In the genomic region with DNA sequence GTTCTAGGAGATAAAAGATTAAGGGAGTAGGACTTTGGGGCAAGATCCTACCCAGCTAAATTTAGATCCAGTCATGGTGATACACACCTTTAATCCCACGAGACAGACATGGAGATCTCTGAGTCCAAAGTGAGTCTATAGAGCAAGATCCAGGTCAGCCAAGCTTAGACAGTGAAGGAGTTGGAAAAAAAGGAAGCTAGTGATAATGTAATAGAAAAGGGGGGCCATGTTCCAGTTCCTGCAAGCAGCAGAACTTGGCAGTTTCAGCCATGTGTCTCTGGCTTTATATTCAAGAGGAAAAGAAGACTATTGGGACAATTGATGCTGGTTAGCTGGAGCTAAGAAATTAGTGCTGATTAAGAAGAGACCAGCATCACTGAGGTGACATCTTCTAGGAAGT, we compare ENCODE assay signal across 15 mouse cellular contexts.
"Had no signal": no experiment of that assay in that cellular context is flagged by ENCODE, and none has a peak within 500 bp of the region (broad histone marks: within the 10 kb centered on the region; RNA-seq: fewer than 3 reads in every experiment).

No protein-coding gene starts in this region.

- H3K27me3 ChIP-seq: lung, embryonic 15.5 days; megakaryocyte, embryonic 14.5 days; midbrain, embryonic 13.5 days; midbrain, embryonic 15.5 days; neural tube, embryonic 12.5 days had no signal

- H3K4me2 ChIP-seq: lung, embryonic 15.5 days; midbrain, embryonic 11.5 days; midbrain, embryonic 13.5 days; midbrain, embryonic 15.5 days; neural tube, embryonic 12.5 days had no signal

- H3K9me3 ChIP-seq: lung, embryonic 15.5 days; megakaryocyte, embryonic 14.5 days; midbrain, embryonic 13.5 days; midbrain, embryonic 15.5 days; neural tube, embryonic 12.5 days had no signal

- H3K27ac ChIP-seq: lung, embryonic 15.5 days; macrophage; midbrain, embryonic 13.5 days; midbrain, embryonic 15.5 days; neural tube, embryonic 12.5 days had no signal

- DNase-seq: lung, adult 2 months; lung, postnatal 14 days; lung, postnatal 36 days; right cerebral cortex, postnatal 14 days; thymus, adult 18-20 months; thymus, postnatal 14 days; thymus, postnatal 36 days had no signal

- H3K4me3 ChIP-seq: lung, embryonic 15.5 days; megakaryocyte, embryonic 14.5 days; midbrain, embryonic 13.5 days; midbrain, embryonic 15.5 days; neural tube, embryonic 12.5 days had no signal

- ATAC-seq: lung, postnatal 0 days; midbrain, embryonic 13.5 days; midbrain, embryonic 15.5 days had no signal

- H3K36me3 ChIP-seq: lung, embryonic 15.5 days; midbrain, embryonic 13.5 days; midbrain, embryonic 15.5 days; neural tube, embryonic 12.5 days had no signal

- H3K9ac ChIP-seq: lung, embryonic 15.5 days; midbrain, embryonic 13.5 days; midbrain, embryonic 15.5 days; neural tube, embryonic 12.5 days had no signal

- H3K4me1 ChIP-seq: lung, embryonic 15.5 days; midbrain, embryonic 15.5 days had no signal
